Mouse (Mus musculus) hindbrain, embryonic 11.5 days (tissue): ENCODE measurements around the gene Homer2. TPM values are rescaled to one million over a fixed set of nuclear protein-coding genes. Genes with fewer than 3 reads are reported as not detected.

Experiments used
- ATAC-seq: fragments of 200-750 bp; cut with Nextera tagmentation; 2 replicates; pipeline ENCODE4 v1.8.0; 2017; ENCODE audit warnings: mild to moderate bottlenecking, moderate TSS enrichment, moderate library complexity; ENCODE audit not compliant: low FRiP score
- DNase-seq: peaks from one replicate; pipeline ENCODE4 v3.0.0-alpha.2; 2015; ENCODE audit warnings: low spot score
- H3K27ac ChIP-seq: fragments of 300-500 bp; sonication (generic); 2 replicates; pipeline ENCODE4 v1.5.1; 2014; ENCODE audit warnings: mild to moderate bottlenecking, low read depth, low read length
- H3K27me3 ChIP-seq: fragments of 300-500 bp; sonication (generic); 2 replicates; pipeline ENCODE4 v1.6.1; 2014; ENCODE audit warnings: mild to moderate bottlenecking, low read length, moderate library complexity, mixed read lengths; ENCODE audit not compliant: control insufficient read depth, insufficient read depth
- H3K36me3 ChIP-seq: fragments of 300-500 bp; sonication (generic); 2 replicates; pipeline ENCODE4 v1.6.1; 2014; ENCODE audit warnings: mild to moderate bottlenecking, low read length, moderate library complexity, mixed read lengths; ENCODE audit not compliant: control insufficient read depth, insufficient read depth
- H3K4me1 ChIP-seq: fragments of 300-500 bp; sonication (generic); replicated peaks from 2 replicates; pipeline ENCODE4 v1.6.1; 2014; ENCODE audit warnings: low read length, mixed read lengths; ENCODE audit not compliant: control insufficient read depth, insufficient read depth
- H3K4me2 ChIP-seq: fragments of 300-500 bp; sonication (generic); replicated peaks from 2 replicates; pipeline ENCODE4 v1.6.1; 2014; ENCODE audit warnings: mild to moderate bottlenecking, low read depth, low read length
- H3K4me3 ChIP-seq: fragments of 300-500 bp; sonication (generic); 2 replicates; pipeline ENCODE4 v1.5.1; 2014; ENCODE audit warnings: low read depth, low read length
- H3K9ac ChIP-seq: fragments of 300-500 bp; sonication (generic); 2 replicates; pipeline ENCODE4 v1.6.1; 2014; ENCODE audit warnings: low read depth, low read length
- H3K9me3 ChIP-seq: fragments of 300-500 bp; sonication (generic); 2 replicates; pipeline ENCODE4 v1.6.1; 2016; ENCODE audit warnings: low read length; ENCODE audit not compliant: control insufficient read depth
- WGBS: fragments of 180-500 bp; shearing (Covaris S2); extraction: QIAGEN DNeasy Blood & Tissue Kit; methylation state at CpG from one replicate; pipeline ENCODE4 v1.1.7; 2014; 5-methylcytosine and 5-hydroxymethylcytosine counted together
- polyA plus RNA-seq: library from polyadenylated mRNA; unstranded; fragments of >200 nt; fragmentation: Nextera tagmentation; extraction: Ambion mirVana; gene quantifications from 2 replicates; pipeline ENCODE4 v1.2.1, GENCODE M21; 2014

Gene Homer2
- polyA plus RNA-seq, 1 experiment from 2014 or later: 24.4 TPM

- 0 out of 2 replicates have a peak, but pooled peaks cover 2% of the 10 kb centered on the region for H3K36me3 ChIP-seq
- DNase-seq: no peak
These were observed 109.7 kb downstream of the Homer2 start for GRCm38 (mm10) chr7:81597660-81598059.

DNA sequence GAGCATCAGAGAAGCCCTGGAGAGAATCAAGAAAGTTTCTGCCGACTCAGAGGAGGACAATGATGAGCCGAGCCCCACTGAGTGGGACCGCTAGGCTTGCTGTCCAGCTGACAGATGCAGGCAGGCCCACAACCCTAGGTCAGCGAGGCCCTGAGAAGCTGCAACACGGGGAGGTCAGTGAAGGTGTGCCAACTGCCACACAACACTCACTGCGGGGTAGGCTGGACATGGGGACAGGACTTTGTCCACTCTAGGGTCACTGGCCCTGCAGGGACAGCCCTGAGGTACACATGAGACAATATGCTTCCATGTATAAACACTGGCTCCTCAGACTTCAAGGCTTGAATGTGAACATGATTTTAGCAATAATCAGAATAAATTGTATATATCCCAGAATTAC is 111.2 kb downstream of the Homer2 start:
- Histone ChIP-seq H3K36me3 (0 out of 2 replicates have a peak, but pooled peaks cover 2% of the 10 kb centered on the region), H3K9me3 (no peaks in the 10 kb centered on the region), H3K4me1 (no peaks in the 10 kb centered on the region), H3K27ac (no peak overlapping the region), H3K9ac (no peak overlapping the region), H3K27me3 (no peaks in the 10 kb centered on the region), H3K4me3 (no peak overlapping the region), H3K4me2 (no peak overlapping the region)
- no peak for ATAC-seq
- DNase-seq: no peak
- WGBS: 89% methylated on average over 6 of the region's 6 CpGs

More at GRCm38 (mm10) chr7:81597660-81598059, 109.7 kb downstream of the Homer2 start:
- no peak overlapping the region for H3K9ac ChIP-seq
- H3K4me1 ChIP-seq: no peaks in the 10 kb centered on the region
- H3K27ac ChIP-seq: no peak overlapping the region
- H3K4me2 ChIP-seq: no peak overlapping the region
- 92% methylated on average over 1 of the region's 1 CpGs for WGBS
- H3K27me3 ChIP-seq: no peaks in the 10 kb centered on the region
- H3K4me3 ChIP-seq: no peak overlapping the region
- no peak for ATAC-seq
- H3K9me3 ChIP-seq: no peaks in the 10 kb centered on the region

DNA sequence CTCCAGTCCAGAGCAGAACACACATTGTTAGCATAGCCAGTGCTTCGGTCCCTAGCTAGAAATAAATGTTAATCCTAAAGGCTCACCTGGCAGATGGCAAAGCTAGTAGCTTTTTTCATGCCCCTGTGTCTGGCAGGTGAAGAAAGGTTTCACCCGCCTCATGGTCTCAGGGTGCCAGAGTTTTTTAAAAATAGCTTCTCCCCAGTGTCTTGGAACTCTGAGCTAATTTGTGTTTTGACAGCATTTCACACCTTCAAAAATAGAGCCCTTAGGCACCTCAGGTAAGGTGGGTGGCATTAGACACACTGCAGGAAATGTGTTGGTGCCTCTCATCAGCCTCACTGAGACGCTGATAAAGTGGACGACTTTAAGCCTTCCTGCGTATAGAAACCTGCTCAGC is 112.3 kb downstream of the Homer2 start:
- DNase-seq: no peak
- 0 out of 2 replicates have a peak, but pooled peaks cover 2% of the 10 kb centered on the region for H3K36me3 ChIP-seq
- H3K9ac ChIP-seq: no peak overlapping the region
- no peak overlapping the region for H3K4me2 ChIP-seq
- H3K4me3 ChIP-seq: no peak overlapping the region
- WGBS: 88% methylated on average over 5 of the region's 5 CpGs
- no peak for ATAC-seq
- no peaks in the 10 kb centered on the region for H3K27me3 ChIP-seq
- H3K4me1 ChIP-seq: no peaks in the 10 kb centered on the region
- H3K27ac ChIP-seq: no peak overlapping the region
- no peaks in the 10 kb centered on the region for H3K9me3 ChIP-seq

DNA sequence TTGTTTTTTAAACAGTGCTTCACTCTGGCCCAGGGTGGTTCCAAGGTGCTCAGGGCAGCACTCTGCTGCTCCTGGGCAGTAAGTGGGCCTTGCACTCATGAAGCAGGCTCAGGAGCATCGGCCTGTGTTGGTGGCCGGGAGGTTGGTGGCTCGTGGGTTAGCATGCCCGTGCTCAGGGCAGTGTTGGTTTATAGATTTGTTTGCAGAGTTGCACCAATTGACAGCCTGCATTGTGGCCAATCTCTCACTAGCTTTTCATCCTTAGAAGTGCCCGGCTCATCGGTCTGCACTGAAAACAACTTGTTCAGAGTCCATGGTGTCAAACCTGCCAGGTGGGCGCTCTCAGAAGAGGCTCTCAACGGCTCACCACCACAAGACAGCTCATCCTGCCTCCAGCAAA is 113.9 kb downstream of the Homer2 start:
- ATAC-seq (no peak), DNase-seq (no peak)
- Histone ChIP-seq H3K27ac (no peak overlapping the region), H3K27me3 (no peaks in the 10 kb centered on the region), H3K4me2 (no peak overlapping the region), H3K9ac (no peak overlapping the region), H3K4me1 (no peaks in the 10 kb centered on the region), H3K9me3 (no peaks in the 10 kb centered on the region), H3K4me3 (no peak overlapping the region), H3K36me3 (0 out of 2 replicates have a peak, but pooled peaks cover 2% of the 10 kb centered on the region)
- WGBS: 91% methylated on average over 8 of the region's 8 CpGs

DNA sequence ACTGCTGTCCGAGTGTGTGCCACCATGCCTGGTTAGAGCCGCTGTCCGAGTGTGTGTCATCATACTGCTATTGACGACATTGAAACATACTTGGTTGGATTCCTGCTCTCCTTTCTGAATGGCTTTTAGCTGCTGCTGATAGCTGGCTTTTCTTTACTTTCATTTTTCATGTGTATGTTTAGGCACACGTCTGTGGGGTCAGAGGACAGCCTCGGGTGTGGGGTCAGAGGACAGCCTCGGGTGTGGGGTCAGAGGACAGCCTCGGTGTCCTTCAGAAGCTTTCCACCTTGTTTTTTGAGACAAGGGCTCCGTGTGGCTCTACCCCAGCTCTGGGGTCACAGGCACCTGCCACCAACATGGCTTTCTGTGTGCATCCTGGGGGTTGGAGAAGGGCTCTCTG is 114.6 kb downstream of the Homer2 start:
- 0 out of 2 replicates have a peak, but pooled peaks cover 2% of the 10 kb centered on the region for H3K36me3 ChIP-seq
- 88% methylated on average over 9 of the region's 9 CpGs for WGBS
- H3K9ac ChIP-seq: no peak overlapping the region
- H3K4me1 ChIP-seq: no peaks in the 10 kb centered on the region
- ATAC-seq (no peak), DNase-seq (no peak)
- H3K4me3 ChIP-seq: no peak overlapping the region
- H3K27ac ChIP-seq: no peak overlapping the region
- H3K9me3 ChIP-seq: no peaks in the 10 kb centered on the region
- H3K4me2 ChIP-seq: no peak overlapping the region
- H3K27me3 ChIP-seq: no peaks in the 10 kb centered on the region

DNA sequence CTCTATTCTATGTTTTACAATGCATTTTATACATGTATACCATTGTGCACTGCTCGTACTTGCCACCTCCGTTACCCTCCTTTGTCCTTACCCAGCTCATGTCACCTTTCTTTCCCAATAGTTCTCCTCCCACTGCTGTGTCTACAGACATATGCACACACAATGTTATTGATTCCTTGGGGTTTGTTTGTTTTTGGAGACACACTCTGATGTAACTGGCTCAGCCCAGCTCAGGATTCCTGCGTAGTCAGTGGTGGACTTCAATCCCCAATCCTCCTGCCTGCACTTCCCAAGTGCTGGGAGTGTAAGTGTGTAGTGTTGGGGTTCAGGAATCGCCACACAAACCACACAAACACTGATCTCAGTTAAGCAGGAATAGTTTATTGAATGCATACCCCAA is 120.1 kb downstream of the Homer2 start:
- DNase-seq (no peak), ATAC-seq (no peak)
- Histone ChIP-seq H3K36me3 (no peaks in the 10 kb centered on the region), H3K4me2 (no peak overlapping the region), H3K9me3 (no peaks in the 10 kb centered on the region), H3K9ac (no peak overlapping the region), H3K4me3 (no peak overlapping the region), H3K4me1 (no peaks in the 10 kb centered on the region), H3K27ac (no peak overlapping the region), H3K27me3 (no peaks in the 10 kb centered on the region)
- 85% methylated on average over 4 of the region's 4 CpGs for WGBS

- H3K36me3 ChIP-seq: no peaks in the 10 kb centered on the region
- H3K27ac ChIP-seq: no peak overlapping the region
- H3K9me3 ChIP-seq: no peaks in the 10 kb centered on the region
- no peak overlapping the region for H3K4me3 ChIP-seq
- ATAC-seq (no peak), DNase-seq (no peak)
- no peaks in the 10 kb centered on the region for H3K27me3 ChIP-seq
- H3K4me1 ChIP-seq: no peaks in the 10 kb centered on the region
- WGBS: 90% methylated on average over 7 of the region's 7 CpGs
- H3K9ac ChIP-seq: no peak overlapping the region
- no peak overlapping the region for H3K4me2 ChIP-seq
These were observed 122.0 kb downstream of the Homer2 start for GRCm38 (mm10) chr7:81585326-81585725.

GRCm38 (mm10) chr7:81583512-81583911 is 123.8 kb downstream of the Homer2 start:
- H3K27me3 ChIP-seq: no peaks in the 10 kb centered on the region
- WGBS: 76% methylated on average over 3 of the region's 3 CpGs
- H3K4me1 ChIP-seq: no peaks in the 10 kb centered on the region
- no peak for ATAC-seq
- H3K4me2 ChIP-seq: no peak overlapping the region
- H3K27ac ChIP-seq: no peak overlapping the region
- no peaks in the 10 kb centered on the region for H3K9me3 ChIP-seq
- no peak for DNase-seq
- H3K36me3 ChIP-seq: no peaks in the 10 kb centered on the region
- no peak overlapping the region for H3K4me3 ChIP-seq
- H3K9ac ChIP-seq: no peak overlapping the region

GRCm38 (mm10) chr7:81579312-81579711 is 128.0 kb downstream of the Homer2 start:
- Histone ChIP-seq H3K4me1 (no peaks in the 10 kb centered on the region), H3K9ac (no peak overlapping the region), H3K36me3 (no peaks in the 10 kb centered on the region), H3K27me3 (no peaks in the 10 kb centered on the region), H3K4me2 (no peak overlapping the region), H3K9me3 (no peaks in the 10 kb centered on the region), H3K27ac (no peak overlapping the region), H3K4me3 (no peak overlapping the region)
- WGBS: 96% methylated on average over 5 of the region's 5 CpGs
- ATAC-seq (no peak), DNase-seq (no peak)
